Mouse (Mus musculus) olfactory bulb, adult 2 months (tissue): ENCODE data around the gene Ddx11.

Experiments
- CTCF ChIP-seq: fragments of 200-500 bp; IDR thresholded peaks from 2 replicates; pipeline ENCODE4 v1.5.1; 2012; ENCODE audit warnings: low read depth, mild to moderate bottlenecking, low read length, moderate library complexity; ENCODE audit not compliant: insufficient read depth
- POLR2A ChIP-seq: fragments of 200-500 bp; IDR thresholded peaks from 2 replicates; pipeline ENCODE4 v1.6.1; 2012; ENCODE audit warnings: mild to moderate bottlenecking, low read depth, low read length, moderate library complexity; ENCODE audit not compliant: insufficient read depth

DNA sequence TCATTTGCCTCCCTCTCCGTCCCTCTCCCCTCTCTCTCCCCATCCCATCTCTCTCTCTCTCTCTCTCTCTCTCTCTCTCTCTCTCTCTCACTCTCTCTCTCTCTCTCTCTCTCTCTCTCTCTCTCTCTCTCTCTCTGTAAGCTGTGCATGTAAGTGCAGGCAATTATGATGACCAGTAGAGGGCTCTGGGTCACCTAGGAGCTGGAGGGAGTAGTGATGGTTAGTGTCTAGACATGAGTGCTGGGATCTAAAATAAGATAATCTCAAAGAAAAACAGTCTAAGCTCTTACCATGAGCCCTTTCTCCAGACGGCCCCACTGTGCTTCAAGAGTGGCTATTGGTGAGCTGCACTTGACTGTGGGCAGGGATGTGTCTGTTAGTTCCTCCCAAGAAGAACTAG is 31.6 kb downstream of the Ddx11 start:
- TF ChIP-seq POLR2A (no peak), CTCF (no peak)
